Mouse (Mus musculus): ENCODE results near the gene Slc10a6.

The Slc10a6 gene

DNA sequence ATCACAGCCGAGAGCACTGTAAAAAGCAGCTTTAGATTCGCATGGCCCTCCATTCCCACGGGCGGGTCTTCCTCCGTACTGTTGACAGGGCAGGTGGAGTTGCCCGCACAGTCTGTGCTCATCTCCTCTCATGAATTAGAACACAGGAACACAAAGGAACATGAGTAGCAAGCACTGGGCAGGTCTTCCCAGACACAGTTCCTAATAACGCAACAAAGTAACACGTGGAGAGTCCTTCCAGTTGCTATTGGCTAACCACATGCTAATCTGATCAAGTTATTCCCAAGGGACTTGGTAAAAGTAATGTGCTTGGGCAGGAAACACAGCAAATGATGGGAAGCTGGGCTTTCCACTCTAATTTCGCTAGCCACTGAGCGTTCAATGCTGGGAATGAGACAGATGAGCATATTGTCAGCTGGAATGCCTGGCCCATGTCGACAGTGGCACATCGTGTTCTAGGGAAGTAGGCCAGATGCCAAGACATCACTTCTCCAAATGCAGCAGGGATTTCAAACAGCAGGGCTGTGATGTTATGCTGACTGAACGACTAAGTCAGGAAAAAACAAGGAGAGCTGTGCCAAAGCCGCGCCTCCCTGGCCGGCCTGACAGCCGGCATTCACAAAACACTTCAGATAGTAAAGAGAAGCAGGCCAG lies at the start of gene Slc10a6:
Gene Slc10a6, minus strand, starts transcription at position 293 of the 654 bp plus-strand sequence.
- DNase-seq = peak; percentile 6 to 20

DNA sequence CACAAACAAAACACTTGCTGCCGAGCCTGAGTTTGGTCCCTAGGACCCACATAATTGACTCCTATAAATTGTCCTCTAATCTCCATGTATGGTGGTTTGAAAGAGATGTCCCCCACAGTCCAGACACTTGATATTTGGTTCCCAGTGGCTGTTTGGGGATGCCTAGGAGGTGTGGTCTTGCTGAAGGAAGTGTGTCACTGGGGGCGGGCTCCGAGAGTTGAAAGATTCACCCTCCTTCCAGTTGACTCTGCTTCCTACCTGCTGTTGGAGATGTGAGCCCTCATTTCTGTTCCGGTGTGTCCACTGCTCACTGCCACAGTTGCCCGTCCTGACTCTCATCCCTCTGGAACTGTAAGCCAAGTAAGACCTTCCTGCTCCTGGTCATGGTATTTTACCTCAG lies 49.8 kb upstream of the Slc10a6 start:
- DNase-seq = no peak

DNA sequence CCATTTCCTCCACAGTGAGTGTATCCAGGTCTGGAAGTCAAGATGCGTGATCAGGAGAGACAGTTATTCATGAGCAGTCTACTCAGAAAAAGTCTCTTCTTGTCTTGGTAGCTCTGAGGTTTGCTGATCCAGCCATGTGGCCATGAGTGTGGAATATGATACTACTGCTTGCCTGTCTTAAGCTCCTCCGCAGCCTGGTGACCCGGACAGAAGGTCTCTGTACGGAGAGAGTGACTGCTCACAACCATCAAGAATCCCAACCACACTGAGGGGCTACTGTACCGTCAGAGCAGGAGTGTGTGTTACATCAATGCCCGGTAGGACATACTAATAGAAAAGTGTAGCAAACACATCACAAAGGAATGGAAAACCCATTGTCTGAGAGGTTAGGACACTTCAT lies 48.7 kb upstream of the Slc10a6 start:
- DNase-seq = no peak

- DNase-seq = no peak
Observed at GRCm38 (mm10) chr5:103676289-103676881, 47.2 kb upstream of the Slc10a6 start.

- DNase-seq = no peak
Observed at GRCm38 (mm10) chr5:103674482-103674881, 45.3 kb upstream of the Slc10a6 start.

- no peak for DNase-seq
Observed at GRCm38 (mm10) chr5:103673611-103674010, 44.4 kb upstream of the Slc10a6 start.

DNA sequence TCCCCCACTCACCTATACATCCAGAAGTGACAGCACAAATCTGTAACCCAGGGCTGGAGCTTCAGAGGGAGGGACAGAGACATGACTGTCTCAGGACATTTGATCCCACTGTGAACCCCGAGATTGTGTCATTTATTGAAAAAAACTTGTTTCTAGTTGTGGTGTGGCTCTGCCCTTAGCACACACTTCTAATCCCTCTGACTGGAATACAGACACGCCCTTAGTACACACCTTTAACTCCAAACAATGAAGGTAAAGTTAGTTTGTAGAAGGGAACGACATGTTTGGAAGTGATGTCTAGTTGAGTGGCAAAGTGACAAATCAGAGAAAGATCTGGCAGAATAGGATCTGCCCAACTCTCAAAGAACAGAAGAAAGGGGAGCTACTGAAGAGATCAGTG lies 42.7 kb upstream of the Slc10a6 start:
- DNase-seq = no peak

GRCm38 (mm10) chr5:103665876-103666275 lies 36.7 kb upstream of the Slc10a6 start:
- DNase-seq = no peak

DNA sequence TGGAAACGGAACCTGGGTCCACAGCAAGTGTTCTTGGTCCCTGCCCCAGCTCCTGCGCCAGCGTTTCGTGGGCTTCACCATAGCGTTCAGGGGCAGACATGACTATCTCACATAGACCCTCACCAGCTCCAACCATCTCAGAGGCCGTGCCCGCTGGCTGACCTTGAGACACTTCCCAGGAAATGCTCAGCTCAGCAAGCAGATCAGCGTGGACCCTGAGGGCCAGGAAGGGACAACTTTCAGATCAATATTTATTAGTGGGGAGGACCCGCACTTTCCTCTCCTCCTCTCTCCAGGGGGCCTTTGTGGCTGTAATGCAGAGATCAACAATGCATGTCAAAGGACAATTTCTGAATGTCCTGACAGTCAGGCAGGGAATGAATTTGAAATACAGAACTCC lies 35.7 kb upstream of the Slc10a6 start:
- no peak for DNase-seq

DNA sequence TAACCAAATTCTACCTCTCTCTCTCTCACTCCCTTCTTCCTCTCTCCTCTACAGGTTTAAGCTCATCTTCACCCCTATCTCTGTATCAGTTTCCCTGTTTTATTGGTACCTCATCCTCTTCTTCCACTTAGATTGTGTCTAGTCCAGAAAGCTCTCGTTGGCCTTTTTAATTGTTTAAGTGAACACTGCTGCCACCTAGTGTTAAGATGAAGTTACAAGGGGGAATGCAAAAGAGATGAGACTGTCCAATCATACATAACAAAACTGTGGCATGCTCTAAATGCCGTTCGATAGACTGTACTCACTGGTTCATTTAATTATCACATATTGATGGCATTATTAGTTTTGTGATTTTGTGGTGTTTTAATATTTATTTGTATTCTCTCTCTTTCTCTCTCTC lies 30.4 kb upstream of the Slc10a6 start:
- no peak for DNase-seq

- no peak for DNase-seq
Observed at GRCm38 (mm10) chr5:103658921-103659320, 29.7 kb upstream of the Slc10a6 start.

DNA sequence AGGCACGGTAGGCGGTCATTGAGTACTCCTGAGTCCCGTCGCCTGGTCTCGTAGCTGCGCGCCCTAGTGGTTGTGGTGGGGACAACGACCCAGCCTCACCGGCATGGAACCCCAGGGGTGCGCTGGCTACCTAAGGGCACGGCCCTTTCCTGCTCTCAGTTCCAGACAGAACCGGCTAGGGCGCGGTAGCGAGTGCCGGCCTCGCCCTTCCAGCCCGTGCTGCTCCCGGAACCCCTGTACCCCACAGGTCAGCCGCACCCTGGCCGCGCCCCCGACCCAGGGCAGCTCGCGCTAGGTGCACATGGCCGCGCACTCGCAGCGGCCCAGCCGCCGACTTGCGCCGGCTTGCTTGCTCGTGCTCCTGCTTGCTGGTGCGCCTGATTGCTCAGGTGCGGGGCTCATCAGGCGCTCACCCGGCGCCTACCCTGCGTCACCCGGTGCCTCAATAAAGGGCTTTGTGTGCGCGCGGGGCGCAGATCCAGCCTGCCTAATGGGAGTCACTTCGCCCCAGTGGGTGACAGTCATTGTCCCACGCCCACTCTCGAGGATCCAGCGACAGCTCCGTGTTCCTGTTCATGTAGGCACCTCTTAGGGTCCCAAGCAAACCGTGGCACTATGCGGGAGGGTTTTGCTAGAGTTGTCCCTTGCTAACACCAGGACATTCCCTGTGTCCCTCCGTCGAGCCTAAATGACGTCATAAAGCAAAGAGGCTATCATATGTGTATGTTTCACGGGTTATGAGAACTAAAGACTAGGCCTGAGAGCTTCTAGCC lies 26.3 kb upstream of the Slc10a6 start, which contains the start of gene 1700016H13Rik:
Gene 1700016H13Rik, minus strand, starts transcription at position 665 of the 773 bp plus-strand sequence.
- DNase-seq = peak; percentile 57 to 67

DNA sequence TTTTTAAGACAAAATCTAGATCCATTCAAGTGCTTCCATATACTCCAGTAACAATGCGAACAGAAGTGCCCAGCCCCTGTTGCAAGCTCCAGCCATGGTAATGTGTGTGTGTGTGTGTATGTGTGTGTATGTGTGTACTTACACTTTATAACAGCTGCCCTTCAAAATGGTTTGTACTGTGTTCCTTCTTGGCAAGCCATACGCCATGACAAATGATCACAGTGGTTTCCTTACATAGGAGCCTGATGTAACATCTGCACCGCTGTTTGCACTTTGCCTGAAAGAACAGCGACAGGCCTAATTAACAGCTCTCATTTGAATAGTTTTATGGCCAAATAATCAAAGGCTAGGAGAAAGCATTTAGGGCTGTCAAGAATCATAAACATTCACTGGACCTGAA lies 25.6 kb upstream of the Slc10a6 start:
- no peak for DNase-seq

GRCm38 (mm10) chr5:103654225-103654624 lies 25.0 kb upstream of the Slc10a6 start:
- DNase-seq = no peak

GRCm38 (mm10) chr5:103647320-103647719 lies 18.1 kb upstream of the Slc10a6 start:
- DNase-seq = no peak

DNA sequence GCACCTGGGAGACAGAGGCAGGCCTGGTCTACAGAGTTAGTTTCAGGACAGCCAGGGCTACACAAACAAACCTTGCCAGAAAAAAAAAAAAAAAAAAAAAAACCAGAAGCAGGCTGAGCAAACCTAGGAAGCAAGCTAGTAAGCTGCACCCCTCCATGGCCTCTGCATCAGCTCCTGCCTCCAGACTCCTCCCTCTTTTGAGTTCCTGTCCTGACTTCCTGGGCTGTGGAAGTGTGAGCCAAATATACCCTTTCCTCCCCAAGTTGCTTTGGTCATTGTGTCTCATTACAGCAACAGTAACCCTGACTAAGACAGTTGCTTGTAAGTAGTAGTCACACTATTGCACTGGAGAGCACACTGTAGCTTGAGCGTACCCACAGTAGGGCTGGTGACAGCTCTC lies 15.0 kb upstream of the Slc10a6 start:
- DNase-seq = no peak

DNA sequence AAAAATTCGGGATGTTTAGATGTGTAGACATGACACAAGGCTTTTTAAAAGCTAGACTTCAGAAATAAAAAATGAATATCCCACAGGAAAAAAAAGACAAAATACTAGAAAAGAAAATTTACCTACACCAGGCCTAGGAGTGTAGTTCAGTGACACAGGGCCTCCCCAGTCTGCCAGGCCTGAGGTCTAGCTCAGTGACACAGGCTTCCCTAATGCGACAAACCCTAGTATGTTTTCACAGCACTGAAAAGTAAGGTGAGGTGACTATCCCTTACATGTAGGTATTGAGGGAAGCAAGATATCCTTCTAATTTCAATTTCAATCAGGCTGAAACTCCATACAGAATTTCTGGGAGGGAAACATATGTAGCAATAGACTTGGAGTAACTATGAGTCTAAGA lies 8.0 kb upstream of the Slc10a6 start:
- no peak for DNase-seq

DNA sequence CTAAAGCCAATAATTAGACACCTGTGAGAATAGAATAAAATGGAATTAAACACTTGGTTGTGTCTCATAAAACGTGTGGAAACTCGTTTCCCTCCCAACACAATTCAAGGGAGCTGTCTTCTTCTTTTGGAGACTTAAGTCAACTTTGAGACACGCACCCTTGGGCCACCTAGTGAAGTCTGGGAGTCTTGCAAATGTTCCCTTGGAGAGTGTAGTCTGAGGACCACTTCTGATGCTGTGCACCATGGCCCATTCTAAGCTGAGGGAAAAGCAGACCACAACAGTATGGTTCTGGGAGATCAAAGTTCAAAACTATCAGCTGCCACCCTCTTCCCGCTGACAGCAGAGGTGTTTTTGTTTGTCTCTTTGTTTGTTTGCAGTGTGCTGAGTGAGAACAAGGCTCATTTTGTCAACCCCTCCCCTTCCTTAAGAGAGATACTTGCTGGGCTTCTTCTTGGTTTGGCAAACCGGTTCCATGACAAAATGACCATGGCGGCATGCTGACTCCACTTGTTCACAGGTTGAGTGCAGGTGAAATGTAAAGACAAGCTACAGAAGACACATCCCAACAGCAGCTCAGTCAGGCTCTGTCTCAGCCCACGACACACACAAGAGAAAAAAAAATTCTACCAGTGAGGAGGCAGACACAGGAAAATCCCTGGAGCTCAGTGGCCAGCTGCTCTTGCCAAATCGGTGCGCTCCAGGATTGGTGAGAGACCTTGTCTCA lies 814 bp upstream of the Slc10a6 start:
- no peak for DNase-seq

DNA sequence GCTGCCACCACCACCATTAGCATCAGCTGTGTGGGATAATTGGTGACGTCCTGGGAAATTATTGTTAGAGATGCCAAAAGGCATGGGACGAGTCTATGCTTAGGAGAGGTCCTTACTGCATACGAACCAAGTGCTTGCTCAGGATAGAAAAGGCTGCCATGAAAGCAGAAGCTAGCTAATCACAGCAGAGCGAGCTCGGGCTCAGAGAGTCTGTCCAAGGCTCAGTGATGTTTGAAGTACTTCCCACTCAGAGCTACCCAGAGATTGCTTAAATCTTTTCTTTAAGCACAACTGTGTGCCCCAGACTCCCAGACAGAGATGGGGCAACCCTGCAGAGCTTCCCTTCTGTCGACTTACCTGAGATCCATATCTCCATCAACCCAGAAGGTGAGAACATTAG lies 704 bp downstream of the Slc10a6 start:
- no peak for DNase-seq

- no peak for DNase-seq
Observed at GRCm38 (mm10) chr5:103624831-103625230, 4.4 kb downstream of the Slc10a6 start.

GRCm38 (mm10) chr5:103622321-103622720 lies 6.9 kb downstream of the Slc10a6 start:
- no peak for DNase-seq

GRCm38 (mm10) chr5:103620301-103620973 lies 8.8 kb downstream of the Slc10a6 start:
- DNase-seq = no peak

- DNase-seq = no peak
Observed at GRCm38 (mm10) chr5:103617191-103617590, 12.0 kb downstream of the Slc10a6 start.

All from thymus, adult 18-20 months (tissue).